Mouse (Mus musculus): Measurements from ENCODE around the gene Dnaaf1. TPM values are rescaled to one million over a fixed set of nuclear protein-coding genes. Genes with fewer than 3 reads are reported as not detected.

Dnaaf1 gene
- polyA plus RNA-seq, 1 experiment from 2014 or later, result 0.13 TPM

DNA sequence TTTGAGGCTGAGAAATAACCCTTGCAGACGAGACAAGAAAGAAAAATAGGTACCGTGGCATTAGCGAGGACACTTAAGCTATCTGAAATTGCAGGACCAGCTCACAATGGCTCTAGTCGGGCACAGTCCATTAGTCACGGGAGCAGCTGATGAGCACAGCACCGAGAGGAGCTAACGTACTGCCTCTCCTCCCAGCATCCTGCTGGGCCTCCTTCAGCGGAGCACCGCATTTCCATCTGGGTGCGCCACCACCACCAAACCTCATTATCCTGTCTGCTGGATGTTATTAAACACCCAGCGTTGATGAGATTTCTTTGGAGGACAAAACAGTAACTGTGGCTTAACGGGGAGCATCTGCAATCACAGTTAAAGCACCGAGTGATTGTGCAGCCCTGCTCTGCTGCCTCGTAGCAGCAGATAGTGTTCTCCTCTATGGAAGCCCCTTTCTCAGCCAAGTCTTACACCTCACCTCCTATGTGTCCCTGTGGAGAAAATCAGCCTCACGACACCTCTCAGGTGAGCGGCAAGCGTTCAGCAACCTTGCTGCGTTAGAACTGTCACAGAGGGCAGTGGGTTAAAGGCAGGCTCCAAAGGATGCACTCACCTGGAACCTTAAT is 70.1 kb downstream of the Dnaaf1 start:
- DNase-seq (ENCODE audit: low read depth, low spot score) (no peak), ATAC-seq (no peak)
- POLR2A ChIA-PET, result no interaction called here
- in situ Hi-C loops (cut with MboI; ENCODE audit: low pct_unique_long_range_greater_than_20kb), result no loop called here
- no peak for TF ChIP-seq CTCF (IDR thresholded peaks at IDR 0.05)
- peaks cover 37% of the 10 kb centered on the region for H3K27me3 ChIP-seq
- CTCF ChIA-PET, result interaction anchor here (1.7 kb wide), 1 partner anchor 39 kb away, joined by 5 read pairs; the partner anchor contains the start of gene Taf1c

DNA sequence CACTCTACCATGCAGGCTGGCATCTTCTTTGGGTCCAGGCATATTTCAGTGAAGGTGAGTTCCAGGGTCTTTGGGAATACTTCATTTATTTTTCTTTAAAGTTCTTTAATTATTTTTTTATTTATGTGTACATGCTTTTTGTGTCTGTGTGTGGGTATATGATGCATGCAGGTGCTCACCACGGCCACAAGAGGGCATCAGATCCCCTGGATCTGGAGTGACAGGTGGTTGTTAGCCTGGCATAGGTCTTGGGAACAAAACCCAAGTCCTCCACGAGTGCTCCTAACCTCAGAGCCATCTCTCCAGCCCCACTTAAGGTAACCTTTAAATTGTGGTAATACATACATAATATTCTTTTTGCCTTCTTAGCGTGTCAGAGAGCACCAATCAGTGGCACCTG is 71.2 kb downstream of the Dnaaf1 start:
- ChIA-PET POLR2A (no interaction called here), CTCF (no interaction called here)
- H3K27me3 ChIP-seq, result peaks cover 35% of the 10 kb centered on the region
- DNase-seq (ENCODE audit: low read depth, low spot score), result no peak
- no peak for TF ChIP-seq CTCF (IDR thresholded peaks at IDR 0.05)
- in situ Hi-C loops (cut with MboI; ENCODE audit: low pct_unique_long_range_greater_than_20kb), result no loop called here
- ATAC-seq, result no peak

DNA sequence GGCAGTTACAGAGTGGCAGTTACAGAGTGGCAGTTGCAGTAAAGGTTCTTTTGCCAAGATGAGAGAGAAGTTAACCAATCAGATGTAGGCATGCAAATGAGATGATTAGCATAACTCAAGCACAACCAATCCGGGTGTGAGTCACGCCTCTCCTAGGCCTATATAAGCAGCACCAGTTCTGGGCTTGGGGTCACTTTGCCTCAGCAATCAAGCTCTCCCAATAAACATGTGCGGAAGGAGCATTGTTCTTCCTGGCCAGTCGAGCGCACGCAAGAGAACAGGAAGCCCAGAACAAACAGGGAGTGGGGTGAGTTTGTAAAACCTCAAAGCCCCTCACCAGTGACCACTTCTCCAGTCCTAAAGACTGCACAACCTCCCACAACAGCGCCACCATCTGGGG is 71.8 kb downstream of the Dnaaf1 start:
- peaks cover 33% of the 10 kb centered on the region for H3K27me3 ChIP-seq
- no peak for ATAC-seq
- in situ Hi-C loops (cut with MboI; ENCODE audit: low pct_unique_long_range_greater_than_20kb), result no loop called here
- ChIA-PET CTCF (interaction anchor here (1.9 kb wide), 1 partner anchor 9 kb away, joined by 4 read pairs; no protein-coding TSS in a partner anchor), POLR2A (no interaction called here)
- no peak for TF ChIP-seq CTCF (IDR thresholded peaks at IDR 0.05)
- DNase-seq (ENCODE audit: low read depth, low spot score), result no peak

Other genes starting within 250 kb of the Dnaaf1 start
- 322 TPM for gene Hsbp1, start 230.7 kb upstream of the Dnaaf1 start, polyA plus RNA-seq (2021)
- gene Mlycd, start 180.4 kb upstream of the Dnaaf1 start, polyA plus RNA-seq (2021), result 25.7 TPM
- gene Osgin1, start 141.1 kb upstream of the Dnaaf1 start, polyA plus RNA-seq (2021), result 20.4 TPM
- 0.14 TPM for gene Necab2, start 128.5 kb upstream of the Dnaaf1 start, polyA plus RNA-seq (2021)
- not detected for gene Slc38a8, start 73.5 kb upstream of the Dnaaf1 start, polyA plus RNA-seq (2021)
- gene Mbtps1, start 16.5 kb upstream of the Dnaaf1 start, polyA plus RNA-seq (2021), result 144 TPM
- gene Hsdl1, start 52 bp upstream of the Dnaaf1 start, polyA plus RNA-seq (2021), result 26.1 TPM
- gene Taf1c, start 30.0 kb downstream of the Dnaaf1 start, polyA plus RNA-seq (2021), result 10.6 TPM
- not detected for gene Adad2, start 37.5 kb downstream of the Dnaaf1 start, polyA plus RNA-seq (2021)
- gene Kcng4, start 60.4 kb downstream of the Dnaaf1 start, polyA plus RNA-seq (2021), result 0.06 TPM
- gene Wfdc1, start 91.1 kb downstream of the Dnaaf1 start, polyA plus RNA-seq (2021), result not detected
- gene Atp2c2, start 124.8 kb downstream of the Dnaaf1 start, polyA plus RNA-seq (2021), result 0.04 TPM
- gene Tldc1, start 203.2 kb downstream of the Dnaaf1 start, polyA plus RNA-seq (2021), result 21.1 TPM

All from Patski (cell line).